Mouse (Mus musculus) CH12.LX (cell line): Measurements from ENCODE around the gene Gucy1b1.

Source experiments
- CHD2 ChIP-seq: IDR thresholded peaks from 2 replicates; pipeline ENCODE4 v1.6.1; 2011; ENCODE audit warnings: low read length, improper control_type of control experiment
- CTCF ChIP-seq, 2 experiments: IDR thresholded peaks in 1 of 2; conservative IDR thresholded peaks in 1 of 2; 2 replicates each; pipeline ENCODE4 v1.5.1; 2011 to 2012; ENCODE audit warnings: low read depth in 2 of 2, low read length in 2 of 2, improper control_type of control experiment in 1 of 2, inconsistent platforms in 1 of 2, mild to moderate bottlenecking in 1 of 2, moderate library complexity in 1 of 2
- EP300 ChIP-seq: IDR thresholded peaks from 2 replicates; pipeline ENCODE4 v1.6.1; 2011; ENCODE audit warnings: low read length, improper control_type of control experiment
- ETS1 ChIP-seq: conservative IDR thresholded peaks from 2 replicates; pipeline ENCODE4 v1.6.1; 2012; ENCODE audit warnings: low read depth, mild to moderate bottlenecking, inconsistent platforms, low read length, improper control_type of control experiment, moderate library complexity
- HCFC1 ChIP-seq: IDR thresholded peaks from 2 replicates; pipeline ENCODE4 v1.6.1; 2012; ENCODE audit warnings: low read depth, mild to moderate bottlenecking, inconsistent platforms, low read length, improper control_type of control experiment
- NELFE ChIP-seq: IDR thresholded peaks from 2 replicates; pipeline ENCODE4 v1.6.1; 2011; ENCODE audit warnings: low read depth, low read length, improper control_type of control experiment
- USF1 ChIP-seq: IDR thresholded peaks from 2 replicates; pipeline ENCODE4 v1.6.1; 2014; ENCODE audit warnings: low read depth, mild to moderate bottlenecking, inconsistent platforms, low read length, improper control_type of control experiment
- ZC3H11A ChIP-seq: IDR thresholded peaks from 2 replicates; pipeline ENCODE4 v1.6.1; 2012; ENCODE audit warnings: low read depth, mild to moderate bottlenecking, inconsistent platforms, low read length, improper control_type of control experiment
- ZKSCAN1 ChIP-seq: IDR thresholded peaks from 2 replicates; pipeline ENCODE4 v1.6.1; 2012; ENCODE audit warnings: low read depth, inconsistent platforms, low read length, improper control_type of control experiment, borderline replicate concordance

DNA sequence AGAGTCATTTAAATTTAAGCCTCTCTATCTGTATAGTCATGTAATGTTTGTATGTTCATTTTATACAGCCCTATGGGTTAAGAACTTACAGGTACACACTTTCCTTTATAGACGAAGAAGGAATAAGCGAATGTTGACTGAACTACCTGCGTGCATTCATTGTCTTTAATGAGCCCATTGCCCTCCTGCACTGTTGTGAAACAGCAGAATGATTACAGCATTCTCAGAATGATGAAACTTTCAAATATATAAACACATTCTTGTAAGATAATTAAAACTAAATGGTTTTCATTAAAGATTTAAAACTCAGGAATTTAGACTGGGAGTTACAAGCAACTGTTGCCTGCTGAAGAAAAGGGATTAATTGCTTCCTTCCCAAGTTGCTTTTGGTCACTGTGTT is 86.9 kb downstream of the Gucy1b1 start:
- TF ChIP-seq CTCF (conservative IDR thresholded peaks at IDR 0.05 in 1 of 2, IDR thresholded peaks at IDR 0.05 in 1 of 2; ENCODE audit: low read depth in 2 of 2, low read length in 2 of 2) (no peak), ETS1 (no peak), USF1 (no peak), HCFC1 (no peak), NELFE (no peak), ZKSCAN1 (no peak), EP300 (no peak), ZC3H11A (no peak), CHD2 (no peak)
